Mouse (Mus musculus) liver, embryonic 14.5 days (tissue): ENCODE results near the gene Adipor2.

Source experiments
- CTCF ChIP-seq: IDR thresholded peaks from 2 replicates; pipeline ENCODE4 v1.5.1; 2016; ENCODE audit warnings: antibody characterized with exemption, low read depth, control low read depth
- EP300 ChIP-seq: IDR thresholded peaks from 2 replicates; pipeline ENCODE4 v1.6.1; 2016; ENCODE audit warnings: antibody characterized with exemption, low read depth

DNA sequence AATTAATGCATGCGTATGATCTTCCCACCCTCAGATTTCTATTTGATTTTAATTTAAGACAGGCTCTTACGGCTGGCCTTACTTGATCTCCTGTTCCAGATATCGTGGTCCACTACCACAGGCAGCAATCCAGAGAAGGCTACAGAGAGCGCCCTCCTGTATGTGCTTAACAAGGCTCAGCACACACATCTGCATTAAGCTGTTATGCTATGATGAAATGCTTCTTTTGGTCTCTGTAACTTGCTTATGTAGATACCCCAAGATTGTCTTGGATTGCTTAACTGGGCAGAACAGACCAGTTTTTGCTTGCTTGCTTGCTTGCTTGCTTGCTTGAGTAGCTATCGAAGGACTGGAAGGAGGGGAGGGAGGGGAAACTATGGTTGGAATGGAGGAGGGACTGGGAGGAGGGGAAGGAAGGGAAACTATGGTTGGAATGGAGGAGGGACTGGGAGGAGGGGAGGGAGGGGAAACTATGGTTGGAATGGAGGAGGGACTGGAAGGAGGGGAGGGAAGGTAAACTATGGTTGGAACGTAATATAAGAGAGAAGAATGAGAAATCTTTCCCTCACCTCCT, 14.3 kb upstream of the Adipor2 start:
- no peak for TF ChIP-seq CTCF
- TF ChIP-seq EP300 = no peak
